Mouse (Mus musculus): ENCODE results near the gene Ank3.

The Ank3 gene

DNA sequence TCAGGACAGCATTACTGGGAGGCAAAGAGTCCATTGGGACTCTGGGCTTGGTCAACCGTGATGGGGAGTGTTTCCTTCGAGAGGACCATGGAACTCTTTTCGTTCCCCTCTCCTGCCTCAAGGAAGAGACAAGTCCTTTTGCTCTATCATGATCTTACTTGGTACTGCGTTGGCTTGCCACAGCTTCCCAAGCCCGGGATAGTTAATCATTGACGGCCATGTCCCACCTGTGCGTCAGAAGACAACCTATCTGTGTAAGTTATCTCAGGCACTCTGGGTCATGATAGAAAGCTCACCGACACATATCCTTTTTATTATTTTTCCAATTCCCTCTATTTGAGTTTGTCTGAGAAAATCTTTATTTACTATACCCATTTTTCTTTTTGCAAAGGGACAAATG lies 20.1 kb downstream of the Ank3 start:
- DNase-seq = no peak

- no peak for DNase-seq
These were observed 21.7 kb downstream of the Ank3 start for GRCm38 (mm10) chr10:69420306-69420705.

DNA sequence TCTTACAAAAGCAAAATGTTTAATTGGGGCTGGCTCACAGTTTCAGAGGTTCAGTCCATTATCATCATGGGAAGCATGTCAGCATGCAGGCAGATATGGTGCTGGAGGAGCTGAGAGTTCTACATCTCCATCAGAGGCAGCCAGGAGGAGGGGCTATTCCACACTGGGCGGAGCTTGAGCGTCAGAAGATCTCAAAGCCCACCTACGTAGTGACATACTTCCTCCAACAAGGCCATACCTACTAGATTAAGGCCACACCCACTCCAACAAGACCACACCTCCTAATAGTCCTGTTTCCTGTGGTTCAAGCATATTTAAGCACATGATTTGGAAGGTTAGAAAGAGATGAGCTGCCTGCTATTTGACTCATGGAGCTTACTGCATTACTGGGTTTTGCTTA lies 25.5 kb downstream of the Ank3 start:
- DNase-seq = no peak

DNA sequence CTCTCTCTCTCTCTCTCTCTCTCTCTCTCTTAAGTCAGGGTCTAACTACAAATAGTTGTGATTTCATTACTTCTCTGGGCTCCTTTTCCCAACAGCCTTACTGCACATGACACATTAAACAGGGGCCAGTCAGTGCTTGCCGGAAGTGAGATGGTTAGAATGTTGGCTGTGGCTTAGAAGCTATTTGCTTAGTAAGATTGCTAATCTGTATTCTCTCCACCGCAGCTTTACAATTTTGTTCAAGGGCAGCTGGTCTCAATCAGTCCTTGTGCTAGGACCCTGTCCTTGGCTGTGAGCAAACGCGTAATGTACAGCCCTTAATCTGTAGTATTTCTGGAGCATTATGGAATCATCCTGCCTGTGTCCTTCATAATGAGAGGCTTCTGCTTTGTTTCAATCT lies 31.6 kb downstream of the Ank3 start:
- DNase-seq = no peak

DNA sequence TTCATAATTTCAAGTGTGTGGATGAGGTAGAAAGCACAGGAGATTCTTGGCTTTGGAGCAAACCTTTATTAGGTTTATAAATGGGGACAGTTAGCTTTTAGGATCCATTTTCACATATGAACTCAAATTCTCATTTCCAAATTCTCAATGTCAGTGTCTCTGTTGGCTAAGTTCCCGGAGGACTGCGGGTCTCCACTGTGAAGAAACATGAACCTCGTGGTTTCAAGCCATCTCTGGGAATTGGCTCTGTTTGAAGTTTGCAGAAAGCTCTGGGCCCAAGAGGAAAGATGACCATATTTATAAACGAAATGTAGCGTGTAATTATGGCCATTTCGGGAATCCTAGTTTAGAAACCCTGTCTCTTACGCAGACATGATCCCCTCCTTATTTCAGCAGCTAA lies 32.5 kb downstream of the Ank3 start:
- no peak for DNase-seq

DNA sequence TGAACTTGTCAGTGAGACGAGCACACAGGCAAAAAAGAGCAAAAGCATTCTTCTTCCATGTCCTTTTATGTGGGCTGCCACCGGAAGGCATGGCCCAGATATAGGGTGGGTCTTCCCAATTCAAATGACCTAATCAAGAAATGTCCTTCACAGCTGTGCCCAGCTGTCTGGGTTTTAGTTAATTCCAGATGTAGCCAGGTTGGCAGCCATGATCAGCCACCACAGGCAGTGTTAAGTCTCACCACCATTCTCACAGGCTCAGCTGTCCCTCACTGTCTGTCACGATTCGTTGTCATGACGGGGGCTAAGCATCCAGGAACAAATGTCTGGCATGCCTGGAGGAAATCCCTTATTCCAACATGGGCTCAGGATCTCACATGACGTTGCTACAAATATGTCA lies 36.6 kb downstream of the Ank3 start:
- DNase-seq = no peak

- no peak for DNase-seq
These were observed 40.9 kb downstream of the Ank3 start for GRCm38 (mm10) chr10:69439449-69439848.

DNA sequence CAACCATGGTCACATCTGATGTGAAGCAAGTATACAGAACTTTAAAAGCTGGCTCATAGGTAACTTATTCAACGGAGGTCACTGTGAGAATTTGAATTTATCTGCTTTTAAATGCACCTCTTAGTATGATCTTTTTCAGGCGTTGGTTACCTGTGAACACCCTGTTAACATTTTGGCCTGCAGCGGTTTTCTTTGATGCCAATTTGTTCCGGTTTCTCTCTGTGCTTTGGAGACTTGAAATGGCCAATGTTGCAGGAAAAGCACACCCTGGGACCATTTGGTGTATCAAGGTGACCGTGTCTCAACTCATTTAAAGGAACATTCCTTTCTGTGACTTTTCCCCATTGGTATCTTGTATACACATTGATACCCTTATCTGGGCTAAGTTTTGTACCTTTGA lies 46.0 kb downstream of the Ank3 start:
- no peak for DNase-seq

DNA sequence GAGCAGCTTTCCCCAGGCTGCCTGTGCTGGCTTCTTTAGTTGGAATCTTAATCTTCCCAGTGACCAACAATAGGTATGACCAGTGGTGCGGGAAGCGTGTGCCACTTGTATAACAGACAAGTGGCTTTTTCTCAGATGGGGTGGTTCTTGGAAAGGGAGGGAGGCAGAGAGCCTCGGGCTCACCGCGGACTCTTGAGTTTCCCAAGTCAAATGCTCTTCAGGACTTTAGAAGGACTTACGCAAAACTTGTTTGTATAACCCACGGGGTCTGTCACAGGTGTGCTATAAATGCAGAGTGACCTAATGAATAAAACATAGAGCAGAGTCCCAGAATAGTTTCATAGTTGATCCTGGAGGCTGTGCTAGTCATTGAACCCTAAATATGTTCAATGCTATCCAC lies 47.4 kb downstream of the Ank3 start:
- DNase-seq = no peak

DNA sequence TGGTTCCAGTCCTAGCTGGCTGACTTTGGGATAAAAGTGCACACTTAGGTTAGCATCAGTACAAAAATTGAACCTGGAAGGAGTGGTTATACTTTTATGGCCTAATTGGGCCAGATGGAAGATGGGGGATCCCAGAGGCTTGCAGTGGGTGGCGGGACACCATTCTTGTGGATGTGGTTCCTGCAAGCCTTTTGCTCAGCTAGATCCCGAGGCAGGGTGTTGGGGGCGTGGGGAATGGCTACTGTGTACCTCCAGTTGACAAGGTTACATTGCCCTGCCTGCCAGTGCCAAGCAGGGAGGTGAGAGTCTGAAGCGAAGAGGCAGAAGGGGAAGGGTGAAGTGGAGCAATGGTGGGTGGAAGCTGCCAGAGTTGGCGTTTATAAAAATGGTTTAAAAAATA lies 48.0 kb downstream of the Ank3 start:
- no peak for DNase-seq

DNA sequence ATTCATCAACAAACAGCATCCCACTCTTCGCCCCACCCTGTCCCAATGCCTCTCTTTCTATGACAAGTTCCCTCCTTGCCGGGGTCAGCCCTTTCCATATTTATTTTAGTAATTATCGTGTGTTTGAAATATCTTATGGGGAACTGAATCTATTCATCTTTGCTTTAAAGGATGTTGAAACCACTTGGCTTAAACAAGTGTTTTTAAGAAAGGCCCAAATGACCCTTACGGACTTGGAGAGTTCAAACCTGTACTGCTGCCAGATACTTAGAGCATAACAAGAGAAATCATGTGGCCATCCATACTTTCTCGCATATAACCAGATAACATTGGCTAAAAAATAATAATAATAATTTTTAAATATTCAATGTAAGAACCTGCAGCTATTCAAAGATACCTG lies 48.7 kb downstream of the Ank3 start:
- DNase-seq = no peak

DNA sequence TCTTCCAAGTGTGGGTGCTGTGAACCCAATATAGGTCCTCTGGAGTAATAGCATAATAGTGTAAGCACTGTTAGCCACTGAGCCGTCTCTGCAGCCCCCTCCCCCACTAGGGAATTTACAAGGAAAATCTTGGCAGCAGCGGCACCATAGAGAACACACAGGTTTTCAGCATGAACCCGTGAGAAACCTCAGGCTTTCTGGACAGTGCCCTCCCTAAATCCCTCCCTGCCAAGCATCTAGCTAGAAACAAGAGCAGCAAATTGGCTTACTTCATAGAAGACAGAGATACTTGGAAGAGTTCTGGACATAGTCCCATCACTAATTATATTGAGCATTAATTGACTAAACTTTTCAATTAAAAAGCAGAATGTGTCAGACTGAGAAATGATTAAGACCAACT lies 49.6 kb downstream of the Ank3 start:
- no peak for DNase-seq

- DNase-seq = no peak
These were observed 52.4 kb downstream of the Ank3 start for GRCm38 (mm10) chr10:69451006-69451405.

DNA sequence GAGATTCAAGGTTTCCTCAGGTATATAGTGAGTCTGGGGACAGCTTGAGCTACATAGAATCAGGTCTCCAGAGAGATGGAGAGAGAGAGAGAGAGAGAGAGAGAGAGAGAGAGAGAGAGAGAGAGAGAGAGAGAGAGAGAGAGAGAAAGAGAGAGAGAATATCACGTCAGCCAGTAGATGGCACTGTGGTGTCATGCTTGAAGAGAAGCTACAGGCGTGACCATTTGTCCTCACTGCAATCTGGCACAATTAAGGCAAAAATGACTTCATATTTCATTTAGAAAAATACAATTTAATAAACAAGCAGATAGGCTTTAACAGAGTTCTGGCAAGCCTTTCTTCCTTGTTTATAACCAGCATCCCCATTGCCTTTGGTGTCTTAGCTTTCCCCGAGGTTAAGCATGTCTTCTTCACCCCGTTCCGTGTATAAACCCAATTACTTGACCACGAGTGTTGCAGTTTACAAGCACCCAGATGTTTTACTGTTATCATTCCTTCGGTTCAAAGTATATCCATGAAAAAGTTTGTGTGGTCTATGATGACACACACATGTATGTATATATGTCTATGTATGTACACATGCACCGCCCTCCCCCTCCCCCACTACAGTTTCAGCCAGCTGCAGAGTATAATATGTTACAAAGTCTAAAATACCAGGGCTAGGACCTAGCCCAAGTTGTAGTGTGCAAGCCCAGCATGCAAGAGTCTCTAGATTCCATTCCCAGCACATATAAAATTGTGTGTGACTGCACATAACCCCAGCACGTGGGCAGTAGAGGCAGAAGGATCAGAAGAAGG lies 53.8 kb downstream of the Ank3 start:
- peak; percentile 85 for DNase-seq

GRCm38 (mm10) chr10:69453531-69453930 lies 55.0 kb downstream of the Ank3 start:
- DNase-seq = no peak

DNA sequence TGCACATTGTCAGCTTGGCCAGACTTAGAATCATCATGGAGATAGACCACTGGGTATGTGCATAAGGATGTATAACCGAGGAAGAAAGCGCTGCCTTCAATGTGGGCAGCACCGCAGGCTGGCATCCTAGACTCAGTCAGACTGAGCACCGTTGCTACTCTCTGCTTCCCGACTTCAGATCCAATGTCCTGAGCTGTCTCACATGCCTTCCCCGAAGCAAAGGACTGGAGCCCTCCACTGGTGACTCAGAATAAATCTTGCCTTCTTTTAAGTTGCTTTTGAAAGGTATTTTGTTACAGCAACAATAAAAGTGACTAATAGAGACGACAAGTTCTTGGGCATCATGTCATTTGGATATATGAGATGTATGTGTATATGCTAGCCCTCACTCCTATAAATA lies 55.9 kb downstream of the Ank3 start:
- DNase-seq = no peak

GRCm38 (mm10) chr10:69464826-69465225 lies 66.3 kb downstream of the Ank3 start:
- no peak for DNase-seq

DNA sequence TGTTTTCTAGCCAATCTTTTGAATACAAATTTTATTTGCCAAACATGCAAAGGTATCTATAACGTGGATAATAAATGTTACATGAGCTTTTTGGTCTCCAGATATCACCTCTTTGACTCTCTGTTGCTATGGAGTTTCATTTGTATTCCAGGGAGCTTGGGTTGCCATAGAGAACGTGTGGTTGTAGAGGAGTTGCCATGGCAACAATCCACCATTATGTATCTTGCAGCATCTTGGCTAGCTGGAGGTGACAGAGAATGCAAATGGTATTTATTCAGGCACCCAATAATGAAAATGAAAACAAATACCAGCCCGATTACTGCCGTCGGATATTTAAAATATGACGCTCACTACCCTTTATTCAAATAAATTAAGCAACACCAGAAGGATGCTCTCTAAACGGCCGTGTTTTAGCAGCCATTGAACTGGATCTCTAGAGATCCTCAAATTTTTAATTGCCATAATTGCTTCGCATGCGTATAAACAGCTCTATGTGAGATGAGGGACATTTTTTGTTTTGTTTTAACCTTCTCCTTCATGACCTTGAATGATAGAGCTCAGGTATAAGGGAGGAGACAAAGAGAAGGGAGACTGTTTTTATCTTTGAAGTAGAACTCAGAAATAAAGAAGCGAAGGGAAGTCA lies 67.1 kb downstream of the Ank3 start:
- no peak for DNase-seq

DNA sequence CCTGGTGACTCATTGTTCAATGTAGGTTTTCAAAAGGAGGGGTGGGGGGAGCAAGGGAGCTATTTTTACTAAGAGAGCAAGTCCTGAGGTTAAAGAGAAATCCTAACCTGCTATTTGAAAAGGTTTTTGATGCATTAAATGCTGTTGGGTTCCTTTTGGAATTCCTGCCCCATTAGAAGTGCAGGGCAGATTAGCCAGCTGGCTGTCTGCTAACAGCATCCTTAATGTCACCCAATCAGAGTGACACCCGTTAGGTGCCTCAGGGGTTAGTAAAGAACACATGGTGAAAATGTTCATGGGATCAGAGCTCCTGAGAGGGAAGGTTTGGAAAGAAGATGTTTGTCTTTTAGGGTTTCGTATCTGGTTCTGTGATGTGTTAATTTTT lies 67.6 kb downstream of the Ank3 start:
- no peak for DNase-seq

GRCm38 (mm10) chr10:69466586-69466985 lies 68.0 kb downstream of the Ank3 start:
- no peak for DNase-seq

GRCm38 (mm10) chr10:69467182-69467581 lies 68.6 kb downstream of the Ank3 start:
- no peak for DNase-seq

DNA sequence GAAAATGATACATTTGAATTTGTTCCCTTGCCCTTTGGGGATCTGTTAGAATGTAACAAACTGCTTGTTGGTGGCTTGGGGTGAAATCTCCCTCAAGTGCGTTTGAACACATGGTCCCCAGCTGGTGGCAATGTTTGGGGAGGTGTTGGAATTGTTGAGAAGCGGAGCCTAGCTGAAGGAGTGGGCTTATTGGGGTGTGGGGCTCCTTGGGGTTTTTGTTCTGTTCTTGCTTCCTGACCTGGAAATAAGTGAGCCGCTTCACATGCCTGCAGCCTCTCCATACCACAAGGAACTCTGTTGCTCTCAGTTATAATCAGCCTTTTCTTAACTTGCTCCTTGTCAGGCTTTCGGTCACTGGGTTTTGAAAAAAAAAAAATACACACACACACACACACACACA lies 73.3 kb downstream of the Ank3 start:
- no peak for DNase-seq

- no peak for DNase-seq
These were observed 78.3 kb downstream of the Ank3 start for GRCm38 (mm10) chr10:69476871-69477270.

GRCm38 (mm10) chr10:69477656-69478055 lies 79.1 kb downstream of the Ank3 start:
- DNase-seq = no peak

DNA sequence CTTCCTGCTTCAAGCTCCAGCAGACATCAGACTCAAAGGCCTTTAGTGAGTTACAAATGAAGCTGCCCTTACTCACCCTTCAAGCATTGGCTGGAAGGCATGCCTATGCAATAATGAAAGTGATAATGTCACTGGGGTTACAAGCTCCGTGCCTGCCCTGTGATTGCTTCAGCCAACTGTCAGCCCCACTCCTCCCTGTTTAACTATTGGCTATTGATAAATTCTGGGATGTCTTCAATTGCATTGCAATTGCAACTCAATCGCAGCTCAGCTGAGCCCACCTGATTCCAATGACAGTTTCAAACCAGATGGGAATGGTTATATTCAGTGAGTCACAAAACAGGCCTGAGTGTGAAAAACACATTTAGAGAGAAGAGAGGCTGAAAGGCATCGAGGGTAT lies 80.3 kb downstream of the Ank3 start:
- DNase-seq = no peak
